Mouse (Mus musculus) inflammation-experienced regulatory T-cells, adult 16 weeks (primary cell): ENCODE data around the gene Slc22a22. TPM values are rescaled to one million over a fixed set of nuclear protein-coding genes. Genes with fewer than 3 reads are reported as not detected.

Experiments used
- polyA plus RNA-seq: library from polyadenylated mRNA; unstranded; fragments of 100-300 nt; shearing (Covaris generic); gene quantifications from one replicate; pipeline ENCODE4 v1.2.1, GENCODE M21; 2017

Gene Slc22a22
- polyA plus RNA-seq, result not detected

DNA sequence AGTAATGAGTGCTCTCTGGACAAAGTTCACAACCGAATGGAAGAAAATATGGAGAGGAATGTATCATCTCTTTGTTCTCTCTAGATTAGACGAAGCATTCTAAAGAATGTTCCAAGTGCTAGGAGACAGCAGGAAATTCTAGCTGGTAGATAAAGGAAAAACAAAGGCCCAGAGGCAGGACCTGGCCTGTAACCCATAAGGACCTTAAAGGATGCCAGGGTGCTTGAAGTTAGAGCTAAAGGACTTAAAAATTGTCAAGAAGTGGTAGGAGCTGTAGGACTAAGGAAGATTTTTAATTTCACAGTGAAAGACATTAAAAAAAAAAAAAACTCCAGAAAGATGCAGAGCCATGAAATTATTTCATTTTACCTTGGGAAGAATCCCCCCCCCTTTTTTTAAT, at the start of gene Slc22a22:
Slc22a22 (minus strand) TSS at position 101 of the 400 bp plus-strand sequence.

